Mouse (Mus musculus) liver, embryonic 14.5 days (tissue): ENCODE results near the gene Tshr.

Experiments
- CTCF ChIP-seq: IDR thresholded peaks from 2 replicates; pipeline ENCODE4 v1.5.1; 2016; ENCODE audit warnings: antibody characterized with exemption, low read depth, control low read depth
- EP300 ChIP-seq: IDR thresholded peaks from 2 replicates; pipeline ENCODE4 v1.6.1; 2016; ENCODE audit warnings: antibody characterized with exemption, low read depth

DNA sequence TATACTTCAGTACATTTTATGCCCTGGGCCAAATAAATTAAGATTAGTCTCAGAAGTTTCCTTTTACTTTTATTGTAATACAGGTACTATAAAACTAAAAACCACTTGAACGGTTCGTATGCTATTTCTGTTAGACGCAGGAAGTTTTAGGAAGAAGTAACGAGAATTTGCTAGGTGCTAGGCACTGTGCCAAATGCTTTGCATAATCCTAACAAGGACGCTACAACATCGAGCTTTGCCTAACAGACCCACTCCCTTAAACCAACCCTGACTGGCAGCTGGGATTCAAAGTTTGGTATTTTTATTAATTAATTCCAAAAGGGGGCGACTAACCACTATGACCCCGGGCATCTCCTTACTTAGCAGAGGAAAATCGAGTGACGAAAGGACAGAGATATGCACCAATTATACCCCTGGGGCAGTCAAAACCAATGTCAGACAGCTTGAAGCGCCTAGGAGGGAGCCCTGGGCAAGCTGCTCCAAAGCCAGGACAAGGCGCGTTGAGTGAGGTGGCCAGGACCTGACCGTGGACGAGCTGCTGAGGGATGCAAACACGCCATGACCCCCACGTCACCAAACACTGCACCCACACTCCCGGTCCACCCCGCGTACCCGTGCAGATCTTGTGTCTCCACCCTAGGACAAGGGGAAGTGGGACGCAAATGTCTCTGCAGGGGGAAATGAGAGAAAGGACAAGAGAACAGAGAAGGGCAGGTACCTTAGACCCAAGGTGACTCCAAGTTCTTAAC is 673 bp upstream of the Tshr start:
- TF ChIP-seq CTCF (peak; percentile 4; the same call in 1 of the 2 replicates), EP300 (no peak)
